Mouse (Mus musculus) hindbrain, postnatal 0 days (tissue): ENCODE data around the gene Gse1. TPM values are rescaled to one million over a fixed set of nuclear protein-coding genes. Genes with fewer than 3 reads are reported as not detected.

ENCODE experiments used
- ATAC-seq: fragments of 200-750 bp; cut with Nextera tagmentation; 2 replicates; pipeline ENCODE4 v1.8.0; 2017; ENCODE audit warnings: mild to moderate bottlenecking, moderate TSS enrichment, moderate library complexity
- DNase-seq: peaks from one replicate; pipeline ENCODE4 v3.0.0-alpha.2; 2015; ENCODE audit warnings: low spot score
- H3K27ac ChIP-seq: fragments of 300-500 bp; sonication (generic); 2 replicates; pipeline ENCODE4 v1.5.1; 2014; ENCODE audit warnings: mild to moderate bottlenecking
- H3K27me3 ChIP-seq: fragments of 300-500 bp; sonication (generic); 2 replicates; pipeline ENCODE4 v1.6.1; 2014; ENCODE audit warnings: low read length, mixed read lengths; ENCODE audit not compliant: insufficient read depth
- H3K36me3 ChIP-seq: fragments of 300-500 bp; sonication (generic); 2 replicates; pipeline ENCODE4 v1.6.1; 2014; ENCODE audit warnings: low read length, mixed read lengths; ENCODE audit not compliant: insufficient read depth
- H3K4me1 ChIP-seq: fragments of 300-500 bp; sonication (generic); 2 replicates; pipeline ENCODE4 v1.6.1; 2014; ENCODE audit warnings: antibody characterized with exemption, low read length, mixed read lengths; ENCODE audit not compliant: insufficient read depth
- H3K4me2 ChIP-seq: fragments of 300-500 bp; sonication (generic); 2 replicates; pipeline ENCODE4 v1.6.1; 2014; ENCODE audit warnings: low read depth, mild to moderate bottlenecking, low read length, moderate library complexity, mixed read lengths
- H3K4me3 ChIP-seq: fragments of 300-500 bp; sonication (generic); 2 replicates; pipeline ENCODE4 v1.5.1; 2014; ENCODE audit warnings: low read length
- H3K9ac ChIP-seq: fragments of 300-500 bp; sonication (generic); replicated peaks from 2 replicates; pipeline ENCODE4 v1.6.1; 2014; ENCODE audit warnings: mild to moderate bottlenecking, low read length, moderate library complexity, mixed read lengths
- H3K9me3 ChIP-seq: fragments of 300-500 bp; sonication (generic); 2 replicates; pipeline ENCODE4 v1.6.1; 2016; ENCODE audit warnings: low read length, mixed read lengths
- CTCF ChIP-seq: IDR thresholded peaks from 2 replicates; pipeline ENCODE4 v1.5.1; 2016; ENCODE audit warnings: antibody characterized with exemption, control low read depth, low read depth
- WGBS: fragments of 180-500 bp; shearing (Covaris S2); extraction: QIAGEN DNeasy Blood & Tissue Kit; methylation state at CpG from one replicate; pipeline ENCODE4 v1.1.7; 2014; 5-methylcytosine and 5-hydroxymethylcytosine counted together
- polyA plus RNA-seq: library from polyadenylated mRNA; unstranded; fragments of >200 nt; fragmentation: Nextera tagmentation; extraction: Ambion mirVana; gene quantifications from 2 replicates; pipeline ENCODE4 v1.2.1, GENCODE M21; 2015
- total RNA-seq: library from RNA; depleted of rRNA; stranded (reverse); fragments of >200 nt; gene quantifications from 2 replicates; pipeline ENCODE4 v1.2.3, GENCODE M21; 2014

Gene Gse1
- total and polyA plus RNA-seq, 2 experiments from 2014 or later, result 13.4 to 48.3 TPM

GRCm38 (mm10) chr8:120412357-120412756 lies 184.1 kb downstream of the Gse1 start:
- 0 out of 2 replicates have a peak overlapping the region, but pooled peaks have one; percentile 60 for H3K27ac ChIP-seq
- DNase-seq, result no peak
- H3K4me2 ChIP-seq, result no peak overlapping the region
- H3K9me3 ChIP-seq, result no peaks in the 10 kb centered on the region
- H3K27me3 ChIP-seq, result no peaks in the 10 kb centered on the region
- 80% methylated on average over 4 of the region's 4 CpGs for WGBS
- TF ChIP-seq CTCF, result no peak
- peaks cover 49% of the 10 kb centered on the region for H3K4me1 ChIP-seq
- no peak overlapping the region for H3K4me3 ChIP-seq
- no peaks in the 10 kb centered on the region for H3K36me3 ChIP-seq
- no peak for ATAC-seq
- no peak overlapping the region for H3K9ac ChIP-seq

- H3K9me3 ChIP-seq, result no peaks in the 10 kb centered on the region
- H3K4me2 ChIP-seq, result no peak overlapping the region
- DNase-seq (peak; percentile 49), ATAC-seq (no peak)
- no peaks in the 10 kb centered on the region for H3K36me3 ChIP-seq
- H3K27ac ChIP-seq, result peak overlapping the region; percentile 60
- no peak overlapping the region for H3K4me3 ChIP-seq
- H3K4me1 ChIP-seq, result peaks cover 51% of the 10 kb centered on the region
- WGBS, result 42% methylated on average over 29 of the region's 29 CpGs
- TF ChIP-seq CTCF, result no peak
- no peak overlapping the region; the same call in 1 of the 2 replicates for H3K9ac ChIP-seq
- no peaks in the 10 kb centered on the region for H3K27me3 ChIP-seq
Observed at GRCm38 (mm10) chr8:120412911-120413625, 184.8 kb downstream of the Gse1 start.

GRCm38 (mm10) chr8:120413626-120413988 lies 185.4 kb downstream of the Gse1 start:
- Histone ChIP-seq H3K4me3 (no peak overlapping the region), H3K9me3 (no peaks in the 10 kb centered on the region), H3K4me1 (peaks cover 51% of the 10 kb centered on the region), H3K27ac (peak overlapping the region; percentile 60), H3K4me2 (no peak overlapping the region), H3K9ac (no peak overlapping the region), H3K27me3 (no peaks in the 10 kb centered on the region), H3K36me3 (no peaks in the 10 kb centered on the region)
- no peak for ATAC-seq
- DNase-seq, result peak; percentile 56
- WGBS, result 44% methylated on average over 6 of the region's 6 CpGs
- no peak for TF ChIP-seq CTCF

GRCm38 (mm10) chr8:120414216-120414615 lies 186.0 kb downstream of the Gse1 start:
- Histone ChIP-seq H3K9me3 (no peaks in the 10 kb centered on the region), H3K36me3 (no peaks in the 10 kb centered on the region), H3K4me3 (no peak overlapping the region), H3K4me2 (no peak overlapping the region), H3K4me1 (peaks cover 51% of the 10 kb centered on the region), H3K9ac (no peak overlapping the region), H3K27ac (no peak overlapping the region), H3K27me3 (no peaks in the 10 kb centered on the region)
- 74% methylated on average over 4 of the region's 4 CpGs for WGBS
- no peak for TF ChIP-seq CTCF
- ATAC-seq (no peak), DNase-seq (no peak)

- Histone ChIP-seq H3K4me2 (no peak overlapping the region), H3K27ac (no peak overlapping the region; the same call in 1 of the 2 replicates), H3K9me3 (no peaks in the 10 kb centered on the region), H3K9ac (no peak overlapping the region), H3K4me3 (no peak overlapping the region), H3K36me3 (no peaks in the 10 kb centered on the region), H3K4me1 (peaks cover 45% of the 10 kb centered on the region), H3K27me3 (no peaks in the 10 kb centered on the region)
- WGBS, result 46% methylated on average over 9 of the region's 11 CpGs
- ATAC-seq (no peak), DNase-seq (no peak)
- no peak for TF ChIP-seq CTCF
Observed at GRCm38 (mm10) chr8:120415474-120415873, 187.2 kb downstream of the Gse1 start.

- no peaks in the 10 kb centered on the region for H3K36me3 ChIP-seq
- DNase-seq (no peak), ATAC-seq (no peak)
- no peak for TF ChIP-seq CTCF
- H3K4me3 ChIP-seq, result no peak overlapping the region
- H3K27me3 ChIP-seq, result no peaks in the 10 kb centered on the region
- H3K27ac ChIP-seq, result peak overlapping the region; percentile 81
- peaks cover 41% of the 10 kb centered on the region for H3K4me1 ChIP-seq
- 30% methylated on average over 8 of the region's 8 CpGs for WGBS
- no peaks in the 10 kb centered on the region for H3K9me3 ChIP-seq
- H3K4me2 ChIP-seq, result peak overlapping the region; percentile 34
- 0 out of 2 replicates have a peak overlapping the region, but pooled peaks have one; percentile 18 for H3K9ac ChIP-seq
Observed at GRCm38 (mm10) chr8:120416173-120416521, 187.9 kb downstream of the Gse1 start.
